18 mouse cellular contexts compared by ENCODE assay signal in the genomic region with DNA sequence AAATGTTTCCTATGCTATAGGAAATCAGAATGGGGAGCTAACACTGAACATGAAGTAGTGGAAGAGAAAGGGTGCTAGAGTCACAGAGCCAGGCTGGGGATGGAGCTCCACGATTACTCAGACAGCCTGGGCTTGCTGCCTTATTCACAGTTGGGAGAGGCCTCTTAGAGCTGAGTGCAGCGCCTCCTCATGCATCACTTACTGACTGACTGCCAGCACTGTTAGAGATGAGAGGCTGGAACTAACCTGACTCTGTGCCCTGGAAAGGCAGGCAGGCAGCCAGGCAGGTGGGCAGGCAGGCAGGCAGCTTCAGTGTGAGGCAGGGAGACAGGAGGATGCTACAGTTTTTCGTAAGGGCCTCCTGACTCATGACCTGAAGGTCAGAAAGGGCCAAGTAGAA. TPM values are rescaled to one million over a fixed set of nuclear protein-coding genes. Genes with fewer than 3 reads are reported as not detected.
DNase-seq lines count a peak whose midpoint lies in the region; ATAC-seq and TF ChIP-seq lines count a peak whose summit lies in the region.
"Had no signal": no experiment of that assay in that cellular context is flagged by ENCODE, and none has a peak within 500 bp of the region (broad histone marks: within the 10 kb centered on the region; RNA-seq: fewer than 3 reads in every experiment).

No protein-coding gene starts in this region.

- no peak for TF ChIP-seq CTCF in forebrain, postnatal 0 days (IDR thresholded peaks at IDR 0.05; ENCODE audit: low read depth)

- H3K9ac ChIP-seq in forebrain, postnatal 0 days = no peak overlapping the region
- H3K9ac ChIP-seq in forebrain, embryonic 13.5 days = no peak overlapping the region
- H3K9ac ChIP-seq: heart, embryonic 12.5 days had no signal

- no peak for DNase-seq in forebrain, postnatal 0 days
- DNase-seq in right cerebral cortex, adult 2 months (ENCODE audit: low spot score in 2 of 2) = peak; percentile 32 to 44
- DNase-seq in right cerebral cortex, postnatal 4 days = no peak
- peak; percentile 41 for DNase-seq in gastrocnemius, postnatal 14 days
- no peak for DNase-seq in layer of hippocampus, postnatal 10 days (ENCODE audit: low spot score in 2 of 2)
- no peak for DNase-seq in adrenal gland, adult 18-20 months (ENCODE audit: low spot score in 2 of 2)
- no peak for DNase-seq in neural tube, embryonic 10.5 days (ENCODE audit: extremely low spot score, low spot score)
- DNase-seq: embryo, embryonic 11 days; kidney, adult 11 months; kidney, postnatal 36 days; liver; lung, adult 2 months; midbrain, embryonic 14.5 days; thymus, adult 18-20 months had no signal

- H3K4me3 ChIP-seq in forebrain, postnatal 0 days (ENCODE audit: low read depth, low read length) = no peak overlapping the region
- H3K4me3 ChIP-seq in forebrain, embryonic 13.5 days = no peak overlapping the region
- H3K4me3 ChIP-seq: erythroblast, embryonic 14.5 days; heart, embryonic 12.5 days had no signal

- intact Hi-C loops in gastrocnemius, postnatal 14 days (cut with DNase I; ENCODE audit: low total_unique reads) = no loop called here

- 0 out of 2 replicates have a peak, but pooled peaks have one; percentile 43 for ATAC-seq in forebrain, postnatal 0 days
- ATAC-seq in forebrain, embryonic 13.5 days = no peak

- no peaks in the 10 kb centered on the region for H3K36me3 ChIP-seq in forebrain, postnatal 0 days (ENCODE audit: insufficient read depth)
- H3K36me3 ChIP-seq in forebrain, embryonic 13.5 days (ENCODE audit: poor library complexity, severe bottlenecking) = 0 out of 2 replicates have a peak, but pooled peaks cover 4% of the 10 kb centered on the region

- no peaks in the 10 kb centered on the region for H3K4me1 ChIP-seq in forebrain, postnatal 0 days (ENCODE audit: insufficient read depth)
- no peaks in the 10 kb centered on the region for H3K4me1 ChIP-seq in forebrain, embryonic 13.5 days

- no peaks in the 10 kb centered on the region for H3K27me3 ChIP-seq in forebrain, postnatal 0 days (ENCODE audit: insufficient read depth, low read length)
- no peaks in the 10 kb centered on the region for H3K27me3 ChIP-seq in forebrain, embryonic 13.5 days
- H3K27me3 ChIP-seq: heart, embryonic 12.5 days had no signal

- H3K27ac ChIP-seq in forebrain, postnatal 0 days (ENCODE audit: low read depth, low read length) = no peak overlapping the region
- no peak overlapping the region for H3K27ac ChIP-seq in forebrain, embryonic 13.5 days

- H3K9me3 ChIP-seq in forebrain, postnatal 0 days (ENCODE audit: low read length) = no peaks in the 10 kb centered on the region
- no peaks in the 10 kb centered on the region for H3K9me3 ChIP-seq in forebrain, embryonic 13.5 days (replicated peaks)
- H3K9me3 ChIP-seq: heart, embryonic 12.5 days had no signal

- H3K4me2 ChIP-seq in forebrain, postnatal 0 days (ENCODE audit: low read depth) = no peak overlapping the region
- no peak overlapping the region for H3K4me2 ChIP-seq in forebrain, embryonic 13.5 days
- H3K4me2 ChIP-seq: heart, embryonic 12.5 days had no signal

- WGBS in forebrain, postnatal 0 days = 74% methylated on average over 3 of the region's 3 CpGs
- WGBS in forebrain, embryonic 13.5 days = 73% methylated on average over 3 of the region's 3 CpGs

RNA-seq across cellular contexts. Expression of gene Anxa5, which starts 20.1 kb away (rescaled TPM):
- 38.6 and 41.2 TPM in 2 replicates for total RNA-seq in forebrain, postnatal 0 days (2014; rRNA removed)
- 47.2 and 48.9 TPM in 2 replicates for polyA plus RNA-seq in forebrain, postnatal 0 days (2015; fragmentation: Nextera tagmentation; extraction: Ambion mirVana)
- 45.4 and 50.5 TPM in 2 replicates for polyA plus RNA-seq in forebrain, embryonic 13.5 days (2015; fragmentation: Nextera tagmentation; extraction: Ambion mirVana)
- total RNA-seq in gastrocnemius, postnatal 14 days (2021) = 100 to 1,000 TPM in 1 of 2 experiments, 10 to 100 TPM in 1; 80.6 to 104 TPM
- total RNA-seq in layer of hippocampus, postnatal 10 days (2021) = 10 to 100 TPM; 34.6 to 34.7 TPM
- total RNA-seq in adrenal gland, adult 18-20 months (2021) = 100 to 1,000 TPM; 616 to 644 TPM

RNA-seq across cellular contexts. Expression of gene 1810062G17Rik, which starts 20.2 kb away (rescaled TPM):
- not detected in 2 replicates for total RNA-seq in forebrain, postnatal 0 days (2014; rRNA removed)
- 0.69 and 0.74 TPM in 2 replicates for polyA plus RNA-seq in forebrain, postnatal 0 days (2015; fragmentation: Nextera tagmentation; extraction: Ambion mirVana)
- 0.18 and 0.39 TPM in 2 replicates for polyA plus RNA-seq in forebrain, embryonic 13.5 days (2015; fragmentation: Nextera tagmentation; extraction: Ambion mirVana)
- under 1 TPM in 1 of 2 experiments, not detected in 1; 0.39 TPM for total RNA-seq in gastrocnemius, postnatal 14 days (2021)
- under 1 TPM in 1 of 2 experiments, not detected in 1; 0.55 TPM for total RNA-seq in layer of hippocampus, postnatal 10 days (2021)
- total RNA-seq in adrenal gland, adult 18-20 months (2021) = 1 to 10 TPM in 1 of 2 experiments, not detected in 1; 1.5 TPM
- polyA plus RNA-seq: erythroblast, embryonic 14.5 days; neural tube, embryonic 11.5 days had no signal

Comparison
In these comparisons a context has a peak if more than half of its experiments do, and no peak if none do; other contexts are left out.
1. DNase-seq: peak in right cerebral cortex, adult 2 months (2 of 2) and gastrocnemius, postnatal 14 days (single experiment); none in forebrain, postnatal 0 days (single experiment), right cerebral cortex, postnatal 4 days (single experiment), layer of hippocampus, postnatal 10 days (0 of 2), adrenal gland, adult 18-20 months (0 of 2) and neural tube, embryonic 10.5 days (single experiment).
2. RNA of gene Anxa5, which starts 20.1 kb away (total RNA-seq): 616 to 644 TPM in adrenal gland, adult 18-20 months; 80.6 to 104 TPM in gastrocnemius, postnatal 14 days, 38.6 to 41.2 TPM in forebrain, postnatal 0 days and 34.6 to 34.7 TPM in layer of hippocampus, postnatal 10 days; every median in the first group is over 4 times any median in the second.